ENCODE assay signal across 42 mouse cellular contexts in the genomic region with DNA sequence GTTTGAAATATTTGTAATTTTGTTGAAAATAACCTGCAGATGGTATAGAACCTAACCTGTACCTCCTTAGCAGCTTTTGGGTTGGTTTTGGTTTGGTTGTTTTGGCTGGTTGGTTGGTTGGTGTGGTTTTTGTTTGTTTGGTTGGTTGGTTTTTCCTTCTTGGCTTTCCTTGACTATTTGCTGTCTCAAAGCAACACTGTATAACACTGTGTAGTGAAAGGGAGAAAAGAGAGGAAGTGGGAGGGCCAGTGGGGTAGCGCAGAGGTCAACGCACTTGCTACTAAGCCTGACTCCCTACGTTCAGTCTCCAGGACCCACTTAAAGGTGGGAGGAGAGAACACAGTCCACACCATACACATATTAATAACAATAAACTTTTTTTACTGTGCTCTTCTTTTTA. TPM values are rescaled to one million over a fixed set of nuclear protein-coding genes. Genes with fewer than 3 reads are reported as not detected.
DNase-seq lines count a peak whose midpoint lies in the region; ATAC-seq and TF ChIP-seq lines count a peak whose summit lies in the region.
"Had no signal": no experiment of that assay in that cellular context is flagged by ENCODE, and none has a peak within 500 bp of the region (broad histone marks: within the 10 kb centered on the region; RNA-seq: fewer than 3 reads in every experiment).

No protein-coding gene starts in this region.

- H3K4me2 ChIP-seq in stomach, postnatal 0 days (replicated peaks; ENCODE audit: low read depth) = no peak overlapping the region
- H3K4me2 ChIP-seq: embryonic facial prominence, embryonic 15.5 days; forebrain, embryonic 13.5 days; heart, embryonic 13.5 days; neural tube, embryonic 15.5 days had no signal

- WGBS in spleen, adult 2 months = 38% methylated on average over 3 of the region's 3 CpGs
- WGBS in stomach, postnatal 0 days = 78% methylated on average over 3 of the region's 3 CpGs

- H3K9ac ChIP-seq in stomach, postnatal 0 days (ENCODE audit: low read length) = no peak overlapping the region
- H3K9ac ChIP-seq: embryonic facial prominence, embryonic 15.5 days; forebrain, embryonic 13.5 days; heart, embryonic 13.5 days; liver, embryonic 14.5 days; neural tube, embryonic 15.5 days had no signal

- DNase-seq in CD4-positive, CD25-positive, alpha-beta regulatory T cell, adult 2 months (ENCODE audit: low read depth, low spot score) = peak; percentile 34
- DNase-seq in spleen, adult 2 months (ENCODE audit: low read depth in 1 of 2, low spot score in 2 of 2) = no peak
- DNase-seq in spleen, postnatal 4 days (ENCODE audit: low spot score in 2 of 2) = no peak
- peak; percentile 41 for DNase-seq in thymus, postnatal 0 days (ENCODE audit: low spot score)
- peak; percentile 34 for DNase-seq in thymus, postnatal 4 days
- no peak for DNase-seq in adrenal gland, postnatal 10 days
- DNase-seq in stomach, postnatal 0 days (ENCODE audit: low spot score) = no peak
- DNase-seq: adrenal gland, adult 2 months; cerebellum, adult 2 months; cerebellum, postnatal 14 days; gastrocnemius, postnatal 10 days; heart, adult 2 months; heart, postnatal 14 days; kidney, adult 9 months; kidney, postnatal 10 days; layer of hippocampus, adult 9-11 months; liver; midbrain, embryonic 14.5 days; retina, postnatal 1 day; right cerebral cortex, postnatal 14 days had no signal

- H3K4me3 ChIP-seq in spleen, adult 2 months (ENCODE audit: extremely low read depth, insufficient read depth, insufficient read length) = no peak overlapping the region
- H3K4me3 ChIP-seq in stomach, postnatal 0 days (ENCODE audit: low read depth, low read length) = no peak overlapping the region
- H3K4me3 ChIP-seq: embryonic facial prominence, embryonic 10.5 days; embryonic facial prominence, embryonic 15.5 days; forebrain, embryonic 13.5 days; heart, adult 2 months; heart, embryonic 13.5 days; hindbrain, embryonic 10.5 days; megakaryocyte, embryonic 14.5 days; neural tube, embryonic 15.5 days had no signal

- peak overlapping the region; percentile 89 for H3K27ac ChIP-seq in spleen, adult 2 months (ENCODE audit: insufficient read depth, low read length)
- no peak overlapping the region for H3K27ac ChIP-seq in stomach, postnatal 0 days (replicated peaks)
- H3K27ac ChIP-seq: embryonic facial prominence, embryonic 10.5 days; embryonic facial prominence, embryonic 15.5 days; forebrain, embryonic 13.5 days; heart, adult 2 months; heart, embryonic 13.5 days; hindbrain, embryonic 10.5 days; hindbrain, postnatal 0 days; liver, embryonic 14.5 days; neural tube, embryonic 15.5 days had no signal

- no peaks in the 10 kb centered on the region for H3K9me3 ChIP-seq in stomach, postnatal 0 days (ENCODE audit: control insufficient read depth, low read length)
- H3K9me3 ChIP-seq: embryonic facial prominence, embryonic 10.5 days; embryonic facial prominence, embryonic 15.5 days; forebrain, embryonic 13.5 days; heart, embryonic 13.5 days; hindbrain, embryonic 10.5 days; megakaryocyte, embryonic 14.5 days; neural tube, embryonic 15.5 days had no signal

- no peak for TF ChIP-seq CTCF in spleen, adult 2 months (IDR thresholded peaks at IDR 0.05; ENCODE audit: extremely low read depth, insufficient read depth, insufficient read length, insufficient replicate concordance)
- no peak for TF ChIP-seq CTCF in stomach, postnatal 0 days (IDR thresholded peaks at IDR 0.05; ENCODE audit: low read depth)

- no peaks in the 10 kb centered on the region for H3K36me3 ChIP-seq in spleen, adult 2 months (ENCODE audit: control insufficient read depth, insufficient read depth, low read length)
- no peaks in the 10 kb centered on the region for H3K36me3 ChIP-seq in stomach, postnatal 0 days (ENCODE audit: control insufficient read depth, insufficient read depth, low read length)
- H3K36me3 ChIP-seq: embryonic facial prominence, embryonic 10.5 days; embryonic facial prominence, embryonic 15.5 days; heart, embryonic 13.5 days; hindbrain, embryonic 10.5 days; neural tube, embryonic 15.5 days had no signal

- peaks cover 4% of the 10 kb centered on the region for H3K4me1 ChIP-seq in spleen, adult 2 months (ENCODE audit: control insufficient read depth, insufficient read depth, insufficient read length)
- H3K4me1 ChIP-seq in stomach, postnatal 0 days (replicated peaks; ENCODE audit: control insufficient read depth, insufficient read depth) = no peaks in the 10 kb centered on the region
- H3K4me1 ChIP-seq: embryonic facial prominence, embryonic 10.5 days; embryonic facial prominence, embryonic 15.5 days; forebrain, embryonic 13.5 days; heart, embryonic 13.5 days; hindbrain, embryonic 10.5 days; neural tube, embryonic 15.5 days had no signal

- ATAC-seq in CD4-positive, CD25-positive, alpha-beta regulatory T cell, adult 4 months = no peak
- no peak for ATAC-seq in stomach, postnatal 0 days (ENCODE audit: low FRiP score, low TSS enrichment)
- ATAC-seq: forebrain, embryonic 13.5 days; hindbrain, postnatal 0 days; intestine, postnatal 0 days had no signal

- TF ChIP-seq POLR2A in spleen, adult 2 months (IDR thresholded peaks at IDR 0.05; ENCODE audit: low read depth, low read length) = no peak

- no peaks in the 10 kb centered on the region for H3K27me3 ChIP-seq in spleen, adult 2 months (ENCODE audit: control insufficient read depth, insufficient read depth, low read length)
- H3K27me3 ChIP-seq in stomach, postnatal 0 days (ENCODE audit: control insufficient read depth, insufficient read depth, low read length) = no peaks in the 10 kb centered on the region
- H3K27me3 ChIP-seq: embryonic facial prominence, embryonic 15.5 days; forebrain, embryonic 13.5 days; heart, embryonic 13.5 days; megakaryocyte, embryonic 14.5 days; neural tube, embryonic 15.5 days had no signal

- TF ChIP-seq EP300 in stomach, postnatal 0 days (optimal IDR thresholded peaks at IDR 0.05) = no peak

RNA-seq across cellular contexts. Expression of gene Cnga1, which starts 7.5 kb away (rescaled TPM):
- 1 to 10 TPM in 1 of 2 experiments, under 1 TPM in 1; 0.70 to 1.2 TPM for polyA plus RNA-seq in CD4-positive, CD25-positive, alpha-beta regulatory T cell, adult 4 months (2017; shearing (Covaris generic))
- 0.04 and 0.18 TPM in 2 replicates for polyA plus RNA-seq in spleen, adult 2 months (2012; rRNA removed)
- polyA plus RNA-seq in thymus, postnatal 0 days (2015; fragmentation: Nextera tagmentation; extraction: Ambion mirVana) = 2.0 and 2.1 TPM in 2 replicates
- under 1 TPM in 1 of 2 experiments, not detected in 1; 0.15 TPM for total RNA-seq in adrenal gland, postnatal 10 days (2021)
- polyA plus RNA-seq in stomach, postnatal 0 days (2015; fragmentation: Nextera tagmentation; extraction: Ambion mirVana) = 0.06 TPM in 1 of 2 replicates, not detected in the other
- total RNA-seq: adrenal gland, adult 2 months; adrenal gland, postnatal 4 days; gastrocnemius, postnatal 10 days; heart, adult 2 months; hindbrain, postnatal 0 days; left cerebral cortex, adult 18-20 months; left cerebral cortex, postnatal 14 days had no signal
- polyA plus RNA-seq: adrenal gland, adult 2 months; C2C12; cerebellum, adult 2 months; cortical plate, adult 2 months; embryonic facial prominence, embryonic 10.5 days; embryonic facial prominence, embryonic 15.5 days; forebrain, embryonic 13.5 days; heart, adult 2 months; heart, embryonic 13.5 days; hindbrain, embryonic 10.5 days; hindbrain, postnatal 0 days; intestine, postnatal 0 days; large intestine, adult 2 months; limb, embryonic 11.5 days; liver, embryonic 14.5 days; urinary bladder, adult 2 months had no signal

RNA-seq across cellular contexts. Expression of gene Nipal1, which starts 11.0 kb away (rescaled TPM):
- 10 to 100 TPM; 28.3 to 31.1 TPM for polyA plus RNA-seq in CD4-positive, CD25-positive, alpha-beta regulatory T cell, adult 4 months (2017; shearing (Covaris generic))
- polyA plus RNA-seq in spleen, adult 2 months (2012; rRNA removed) = 0.11 and 0.26 TPM in 2 replicates
- polyA plus RNA-seq in thymus, postnatal 0 days (2015; fragmentation: Nextera tagmentation; extraction: Ambion mirVana) = 5.0 and 8.4 TPM in 2 replicates
- 10 to 100 TPM in 1 of 2 experiments, 1 to 10 TPM in 1; 6.0 to 14.8 TPM for total RNA-seq in adrenal gland, postnatal 10 days (2021)
- polyA plus RNA-seq in stomach, postnatal 0 days (2015; fragmentation: Nextera tagmentation; extraction: Ambion mirVana) = 64.5 and 64.7 TPM in 2 replicates
- total RNA-seq: heart, adult 2 months; left cerebral cortex, adult 18-20 months; left cerebral cortex, postnatal 14 days had no signal
- polyA plus RNA-seq: cerebellum, adult 2 months; cortical plate, adult 2 months; heart, adult 2 months had no signal

RNA-seq across cellular contexts. Expression of gene Gm5868, which starts 49.2 kb away (rescaled TPM):
- not detected for polyA plus RNA-seq in CD4-positive, CD25-positive, alpha-beta regulatory T cell, adult 4 months (2017; shearing (Covaris generic))
- polyA plus RNA-seq in spleen, adult 2 months (2012; rRNA removed) = not detected in 2 replicates
- not detected in 2 replicates for polyA plus RNA-seq in thymus, postnatal 0 days (2015; fragmentation: Nextera tagmentation; extraction: Ambion mirVana)
- 1 to 10 TPM; 1.4 to 2.8 TPM for total RNA-seq in adrenal gland, postnatal 10 days (2021)
- polyA plus RNA-seq in stomach, postnatal 0 days (2015; fragmentation: Nextera tagmentation; extraction: Ambion mirVana) = 0.56 and 1.1 TPM in 2 replicates
- total RNA-seq: gastrocnemius, postnatal 10 days; heart, adult 2 months; heart, postnatal 14 days; left cerebral cortex, adult 18-20 months; monocyte, adult 5-6 weeks had no signal
- polyA plus RNA-seq: activated CD4-positive, CD25-positive, alpha-beta regulatory T cell, adult 4 months; adrenal gland, adult 2 months; C2C12; cortical plate, adult 2 months; heart, adult 2 months; heart, embryonic 13.5 days; large intestine, adult 2 months; liver, embryonic 14.5 days; lung, adult 2 months had no signal

RNA-seq across cellular contexts. Expression of gene Zar1, which starts 55.5 kb away (rescaled TPM):
- not detected for polyA plus RNA-seq in CD4-positive, CD25-positive, alpha-beta regulatory T cell, adult 4 months (2017; shearing (Covaris generic))
- not detected in 2 replicates for polyA plus RNA-seq in spleen, adult 2 months (2012; rRNA removed)
- polyA plus RNA-seq in thymus, postnatal 0 days (2015; fragmentation: Nextera tagmentation; extraction: Ambion mirVana) = 1.0 and 1.2 TPM in 2 replicates
- total RNA-seq in adrenal gland, postnatal 10 days (2021) = under 1 TPM in 1 of 2 experiments, not detected in 1; 0.21 TPM
- 0.15 TPM in 1 of 2 replicates, not detected in the other for polyA plus RNA-seq in stomach, postnatal 0 days (2015; fragmentation: Nextera tagmentation; extraction: Ambion mirVana)
- total RNA-seq: adrenal gland, adult 2 months; gastrocnemius, postnatal 10 days; heart, adult 2 months; heart, postnatal 14 days; left cerebral cortex, adult 18-20 months; monocyte, adult 5-6 weeks had no signal
- polyA plus RNA-seq: activated CD4-positive, CD25-positive, alpha-beta regulatory T cell, adult 4 months; adrenal gland, adult 2 months; C2C12; heart, adult 2 months; intestine, postnatal 0 days; large intestine, adult 2 months; liver, embryonic 14.5 days; lung, adult 2 months; urinary bladder, adult 2 months had no signal

Comparison
In these comparisons a context has a peak if more than half of its experiments do, and no peak if none do; other contexts are left out.
1. DNase-seq: peak in CD4-positive, CD25-positive, alpha-beta regulatory T cell, adult 2 months (single experiment), thymus, postnatal 0 days (single experiment) and thymus, postnatal 4 days (single experiment); none in spleen, adult 2 months (0 of 2), spleen, postnatal 4 days (0 of 2), adrenal gland, postnatal 10 days (single experiment) and stomach, postnatal 0 days (single experiment).